Mouse (Mus musculus) brown adipose tissue, adult 24 weeks (tissue): Measurements from ENCODE around the gene B3galt4. TPM values are rescaled to one million over a fixed set of nuclear protein-coding genes. Genes with fewer than 3 reads are reported as not detected.
"Not testable (repeated sequence)": the region's sequence is repeated elsewhere in the genome, so short reads cannot be mapped to it uniquely, and the experiment has no call there.

Experiments used
- H3K27ac ChIP-seq: fragments of 200-500 bp; replicated peaks from 2 replicates; pipeline ENCODE4 v1.5.1; 2012; ENCODE audit warnings: low read depth, mild to moderate bottlenecking, low read length
- H3K4me1 ChIP-seq: fragments of 200-500 bp; 2 replicates; pipeline ENCODE4 v1.6.1; 2012; ENCODE audit warnings: low read length, mixed read lengths; ENCODE audit not compliant: control insufficient read depth, insufficient read depth, insufficient read length
- H3K4me3 ChIP-seq: fragments of 200-500 bp; 2 replicates; pipeline ENCODE4 v1.5.1; 2012; ENCODE audit warnings: low read depth, mild to moderate bottlenecking, low read length, moderate library complexity; ENCODE audit not compliant: insufficient read depth
- polyA plus RNA-seq: library from polyadenylated mRNA; stranded (reverse); fragments of >200 nt; gene quantifications from 2 replicates; pipeline ENCODE4 v1.2.4, GENCODE M21; 2012; ENCODE audit not compliant: missing spikeins, insufficient read depth, insufficient read length

The B3galt4 gene
- polyA plus RNA-seq, 1 experiment: 2.4 TPM

GRCm38 (mm10) chr17:33913264-33913663 is 38.0 kb downstream of the B3galt4 start:
- Histone ChIP-seq H3K4me1 (peaks cover 10% of the 10 kb centered on the region; the same call in 1 of the 2 replicates), H3K27ac (no peak overlapping the region)

GRCm38 (mm10) chr17:33911813-33912414 is 39.4 kb downstream of the B3galt4 start:
- Histone ChIP-seq H3K4me1 (peaks cover 5% of the 10 kb centered on the region; the same call in 1 of the 2 replicates), H3K4me3 (no peak overlapping the region), H3K27ac (no peak overlapping the region)

More at GRCm38 (mm10) chr17:33913264-33913663, 38.0 kb downstream of the B3galt4 start:
- no peak overlapping the region for H3K4me3 ChIP-seq

- Histone ChIP-seq H3K4me1 (0 out of 2 replicates have a peak, but pooled peaks cover 3% of the 10 kb centered on the region), H3K27ac (no peak overlapping the region)
Measured at GRCm38 (mm10) chr17:33911052-33911812, 40.1 kb downstream of the B3galt4 start.

DNA sequence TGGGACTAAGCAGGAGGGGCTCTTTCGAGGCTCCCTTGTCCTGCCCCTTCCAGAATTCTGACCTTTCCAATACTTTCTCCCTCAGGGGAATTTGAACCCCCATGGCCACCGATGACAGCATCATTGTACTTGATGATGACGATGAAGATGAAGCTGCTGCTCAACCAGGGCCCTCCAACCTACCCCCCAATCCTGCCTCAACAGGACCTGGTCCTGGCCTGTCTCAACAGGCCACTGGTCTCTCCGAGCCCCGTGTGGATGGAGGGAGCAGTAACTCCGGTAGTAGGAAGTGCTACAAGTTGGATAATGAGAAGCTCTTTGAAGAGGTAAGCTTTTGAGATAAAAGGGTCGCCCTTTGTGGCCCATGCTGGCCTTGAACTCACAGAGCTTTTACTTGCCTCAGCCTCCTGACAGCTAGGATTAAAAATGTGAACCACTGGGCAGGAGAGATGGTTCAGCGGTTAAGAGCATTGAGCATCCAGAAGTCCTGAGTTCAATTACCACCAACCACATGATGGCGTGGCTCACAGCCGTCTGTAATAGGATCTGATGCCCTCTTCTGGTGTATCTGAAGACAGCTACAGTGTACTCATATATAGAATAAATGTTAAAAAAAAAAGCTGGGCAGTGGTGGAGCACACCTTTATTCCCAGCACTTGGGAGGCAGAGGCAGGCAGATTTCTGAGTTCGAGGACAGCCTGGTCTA is 40.8 kb downstream of the B3galt4 start:
- Histone ChIP-seq H3K27ac (peak overlapping the region; percentile 93), H3K4me1 (0 out of 2 replicates have a peak, but pooled peaks cover 3% of the 10 kb centered on the region), H3K4me3 (peak overlapping the region; percentile 82)

More at GRCm38 (mm10) chr17:33911052-33911812, 40.1 kb downstream of the B3galt4 start:
- no peak overlapping the region for H3K4me3 ChIP-seq

GRCm38 (mm10) chr17:33909869-33910250 is 41.4 kb downstream of the B3galt4 start:
- H3K4me3 ChIP-seq: peak overlapping the region; percentile 82
- peak overlapping the region; percentile 93 for H3K27ac ChIP-seq
- 0 out of 2 replicates have a peak, but pooled peaks cover 3% of the 10 kb centered on the region for H3K4me1 ChIP-seq

GRCm38 (mm10) chr17:33909077-33909868 is 42.0 kb downstream of the B3galt4 start, which contains the start of gene Daxx:
Daxx (plus strand) TSS chr17:33909414.
- H3K4me3 ChIP-seq: peak within 1 kb of the TSS; percentile 82
- H3K27ac ChIP-seq: peak within 1 kb of the TSS; percentile 93
- H3K4me1 ChIP-seq: 0 out of 2 replicates have a peak, but pooled peaks cover 3% of the 10 kb centered on the region

GRCm38 (mm10) chr17:33908331-33909076 is 42.8 kb downstream of the B3galt4 start:
- H3K27ac ChIP-seq: 0 out of 2 replicates have a peak overlapping the region, but pooled peaks have one; percentile 4

GRCm38 (mm10) chr17:33904835-33905234 is 46.5 kb downstream of the B3galt4 start, which contains the start of gene Platr17:
Platr17 (plus strand) TSS chr17:33905135.
- H3K4me3 ChIP-seq, H3K27ac ChIP-seq, H3K4me1 ChIP-seq: not testable (repeated sequence)

More at GRCm38 (mm10) chr17:33908331-33909076, 42.8 kb downstream of the B3galt4 start:
- Histone ChIP-seq H3K4me3 (peak overlapping the region; percentile 73), H3K4me1 (0 out of 2 replicates have a peak, but pooled peaks cover 3% of the 10 kb centered on the region)

- not testable (repeated sequence) for H3K4me3 ChIP-seq, H3K27ac ChIP-seq, H3K4me1 ChIP-seq
Measured at GRCm38 (mm10) chr17:33903911-33904651, 47.2 kb downstream of the B3galt4 start.

DNA sequence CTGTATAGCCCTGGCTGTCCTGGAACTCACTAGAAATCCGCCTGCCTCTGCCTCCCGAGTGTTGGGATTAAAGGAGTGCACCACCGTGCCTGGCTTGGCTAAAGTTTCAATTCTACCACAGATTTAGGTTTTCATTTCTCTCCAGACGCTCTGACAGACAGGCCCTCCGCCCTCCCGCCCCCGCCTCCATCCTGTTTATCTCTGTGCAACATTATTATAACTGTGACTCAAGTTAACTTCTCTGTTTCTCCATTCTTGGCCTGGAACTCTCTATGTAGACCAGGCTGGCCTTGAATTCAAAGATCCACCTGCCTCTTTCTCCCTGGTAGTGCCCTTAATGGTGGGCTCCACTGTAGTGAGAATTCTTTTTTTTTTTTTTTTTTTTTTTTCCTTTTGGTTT is 48.8 kb downstream of the B3galt4 start:
- H3K4me1 ChIP-seq: peaks cover 2% of the 10 kb centered on the region; the same call in 1 of the 2 replicates
- H3K27ac ChIP-seq: 0 out of 2 replicates have a peak overlapping the region, but pooled peaks have one; percentile 53
- H3K4me3 ChIP-seq: no peak overlapping the region

DNA sequence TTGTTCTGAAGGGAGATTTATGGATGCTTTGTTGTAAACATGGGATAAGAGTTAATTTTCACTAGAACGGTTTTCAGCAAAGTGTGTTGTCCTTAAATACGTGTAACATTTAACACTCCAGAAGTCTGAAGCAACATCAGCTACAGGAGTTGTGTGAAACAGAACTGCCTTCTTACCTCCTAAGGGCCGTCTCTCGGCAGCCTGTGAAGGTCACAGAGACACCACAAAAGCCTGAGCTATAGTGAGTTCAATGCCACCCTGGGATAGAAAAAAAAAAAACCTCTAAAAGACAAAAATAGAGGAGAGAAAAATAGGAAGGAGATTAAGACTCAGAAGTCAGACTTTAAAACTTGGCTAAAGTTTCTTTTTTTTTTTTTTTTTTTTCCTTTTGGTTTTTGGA is 49.2 kb downstream of the B3galt4 start:
- Histone ChIP-seq H3K27ac (peak overlapping the region; percentile 80), H3K4me1 (peaks cover 2% of the 10 kb centered on the region; the same call in 1 of the 2 replicates), H3K4me3 (no peak overlapping the region)

GRCm38 (mm10) chr17:33901653-33902052 is 49.6 kb downstream of the B3galt4 start:
- Histone ChIP-seq H3K4me1 (peaks cover 2% of the 10 kb centered on the region; the same call in 1 of the 2 replicates), H3K4me3 (no peak overlapping the region), H3K27ac (peak overlapping the region; percentile 50)

- H3K4me3 ChIP-seq: no peak overlapping the region
- H3K4me1 ChIP-seq: peaks cover 2% of the 10 kb centered on the region; the same call in 1 of the 2 replicates
- peak overlapping the region; percentile 84 for H3K27ac ChIP-seq
Measured at GRCm38 (mm10) chr17:33900989-33901314, 50.3 kb downstream of the B3galt4 start.
